Mouse (Mus musculus) brain, embryonic 18.5 days (tissue): Measurements from ENCODE around the gene Rsrc2.
"Not testable (repeated sequence)": the region's sequence is repeated elsewhere in the genome, so short reads cannot be mapped to it uniquely, and the experiment has no call there.

ENCODE experiments used
- DNase-seq: peaks from one replicate; pipeline ENCODE4 v3.0.0-alpha.2; 2012; ENCODE audit warnings: low read depth, low spot score

Gene Rsrc2

DNA sequence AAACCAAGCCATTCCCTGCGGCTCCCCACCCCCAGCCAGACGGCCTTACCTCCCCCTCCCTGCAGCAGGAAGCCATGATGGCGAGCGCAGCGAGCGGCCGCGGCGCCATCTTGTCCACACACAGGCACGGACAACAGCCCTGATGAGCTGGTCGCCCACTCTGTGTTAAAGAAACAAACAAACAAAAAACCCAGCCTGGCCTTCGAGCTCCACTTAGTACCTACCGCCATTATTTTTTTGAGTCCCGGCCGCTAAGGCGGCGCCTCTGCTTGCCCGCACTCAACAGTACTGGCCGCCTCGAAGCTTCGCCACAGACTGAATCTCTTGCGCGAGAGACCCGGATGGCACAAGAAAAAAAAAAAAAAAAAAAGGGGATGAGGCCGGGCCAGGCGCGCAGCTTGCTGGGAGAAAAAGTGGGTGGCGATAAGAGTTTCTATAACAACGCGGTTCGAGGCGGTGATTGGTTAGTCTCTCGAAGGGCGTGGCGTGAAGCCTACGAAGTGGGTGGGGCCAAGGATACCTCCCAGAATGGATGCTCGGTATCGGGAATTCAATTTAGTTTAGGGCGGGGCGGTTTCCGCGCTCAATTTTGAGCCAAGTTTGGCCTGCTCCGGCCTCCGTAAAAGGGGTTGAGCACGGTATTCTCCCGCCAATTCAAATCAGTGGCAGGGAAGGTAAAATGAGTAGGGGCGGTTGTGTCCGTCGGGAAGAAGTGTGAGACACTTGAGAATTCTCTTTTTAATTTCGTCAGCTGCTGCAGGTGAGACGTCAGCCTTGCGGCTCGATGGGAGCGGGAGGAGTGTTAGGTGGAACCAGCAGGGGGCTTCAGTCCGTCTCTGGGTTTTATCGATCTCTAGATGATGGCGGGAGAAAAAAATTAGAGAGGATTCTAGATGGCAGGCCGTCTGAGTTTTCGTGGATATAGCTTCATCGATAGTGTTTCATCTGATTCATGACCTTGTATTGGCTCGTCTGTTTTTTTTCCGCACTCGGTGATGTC is at the start of gene Rsrc2, which contains the start of gene Kntc1:
Rsrc2 (minus strand) TSS at position 350 of the 1,000 bp plus-strand sequence.
Kntc1 (plus strand) TSS at position 652 of the 1,000 bp plus-strand sequence.
- peak; percentile 99 for DNase-seq

DNA sequence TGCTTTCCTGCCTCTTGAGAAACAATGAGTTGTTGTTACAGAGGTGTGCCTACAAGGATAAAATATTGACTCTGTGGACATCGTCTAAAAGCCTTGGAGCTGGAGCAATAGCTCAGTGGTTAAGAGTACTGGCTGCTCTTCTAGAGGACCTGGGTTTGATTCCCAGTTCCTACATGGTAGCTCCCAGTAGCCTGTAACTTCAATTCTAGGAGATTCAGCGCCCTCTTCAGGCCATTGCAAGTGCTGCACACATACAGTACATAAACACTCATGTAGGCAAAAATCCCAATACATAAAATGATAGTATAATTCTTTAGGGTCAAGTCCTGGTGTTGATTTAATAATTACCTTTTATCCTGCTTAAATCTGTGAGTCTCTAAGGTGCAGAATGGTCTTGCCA is 43.9 kb upstream of the Rsrc2 start:
- no peak for DNase-seq

DNA sequence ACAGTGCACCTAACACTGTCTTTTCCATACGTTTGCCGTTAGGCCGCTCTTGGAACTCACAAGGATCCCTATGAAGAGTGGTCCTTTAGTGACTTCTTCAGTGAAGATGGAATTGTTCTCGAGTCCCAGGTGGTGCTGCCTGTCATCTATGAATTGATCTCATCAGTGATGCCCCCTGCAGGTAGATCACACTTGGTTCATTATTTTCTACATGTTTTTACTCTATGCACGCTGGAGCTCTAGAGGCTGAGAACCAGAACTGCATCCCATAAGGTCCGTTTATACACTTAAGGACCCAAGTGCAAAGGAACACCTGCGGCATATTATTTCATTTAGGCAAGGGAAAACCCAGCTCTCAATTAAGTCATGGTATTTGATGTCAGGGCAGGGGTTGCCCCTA is 39.8 kb upstream of the Rsrc2 start:
- no peak for DNase-seq

DNA sequence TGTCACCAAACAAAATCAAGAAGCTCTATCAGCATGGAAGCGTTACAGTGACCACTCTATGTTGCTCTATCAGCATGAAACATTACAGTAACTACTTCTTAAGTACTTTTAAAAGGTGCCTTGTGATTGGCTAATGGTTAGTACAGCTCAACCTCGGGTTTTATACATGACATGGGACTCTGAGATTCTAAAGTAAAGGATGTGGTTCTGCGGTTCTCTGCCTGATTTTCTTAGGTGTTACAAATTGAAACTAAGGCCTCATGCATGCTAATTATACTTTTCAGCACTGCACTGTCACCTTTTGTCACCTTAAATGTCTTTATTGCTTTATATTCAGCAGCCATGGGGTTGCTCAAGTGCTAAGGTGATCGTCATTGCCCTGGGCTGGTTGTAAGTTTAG is 32.6 kb upstream of the Rsrc2 start:
- DNase-seq = no peak

DNA sequence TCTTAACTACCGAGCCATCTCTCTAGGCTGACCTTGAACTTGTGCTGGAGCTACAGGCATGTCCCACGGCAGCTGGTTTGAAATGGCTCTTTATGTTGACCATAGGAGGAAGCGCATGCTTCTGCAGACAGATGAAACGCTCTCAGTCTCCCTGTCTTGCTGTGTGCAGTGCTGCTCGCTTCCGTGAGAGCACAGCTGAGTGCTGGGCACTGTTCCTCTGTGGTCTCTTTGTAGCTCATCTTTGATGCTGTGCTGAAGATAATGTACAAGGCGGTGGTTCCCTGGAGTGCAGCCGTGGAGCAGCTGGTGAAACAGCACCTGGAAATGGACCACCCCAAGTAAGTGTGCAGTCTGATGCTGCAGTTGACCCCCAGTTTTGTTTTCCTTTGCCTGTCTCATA is 31.5 kb upstream of the Rsrc2 start:
- DNase-seq = no peak

DNA sequence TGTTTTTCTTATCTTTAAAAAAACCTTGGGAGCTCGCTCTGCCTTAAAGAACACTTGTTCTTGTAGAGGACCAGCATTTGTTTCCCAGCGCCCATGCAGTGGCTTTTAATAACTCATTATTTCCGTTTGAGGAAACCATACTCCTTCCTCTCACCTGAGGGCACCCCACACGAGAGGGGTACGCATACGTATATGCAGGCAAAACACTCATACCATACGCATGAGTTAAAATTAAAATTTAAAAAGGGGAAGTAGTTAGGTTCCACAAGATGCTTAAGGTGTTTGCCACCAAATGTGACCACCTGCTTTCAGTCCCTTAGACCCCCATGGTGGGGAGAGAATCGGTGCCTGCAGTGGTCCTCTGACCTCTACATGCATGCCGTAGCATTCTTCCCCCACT is 24.2 kb upstream of the Rsrc2 start:
- DNase-seq = no peak

DNA sequence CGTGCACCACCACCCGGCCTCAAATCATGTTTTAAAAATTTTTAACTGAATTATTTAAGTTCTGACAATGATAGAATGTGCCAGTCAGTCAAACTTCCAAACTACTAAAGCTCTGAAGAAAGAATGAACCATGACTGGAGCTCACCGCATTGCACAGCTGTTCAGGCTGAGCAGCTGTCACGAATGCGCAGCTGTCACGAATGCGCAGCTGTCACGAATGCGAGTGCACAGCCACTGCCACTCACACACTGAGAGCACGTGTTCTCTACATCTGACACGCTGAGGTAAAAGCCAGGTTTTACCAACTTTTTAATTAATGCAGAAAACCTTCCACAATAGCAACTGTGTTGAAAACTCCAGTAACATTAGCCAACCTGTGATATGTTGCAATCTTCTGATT is 17.2 kb upstream of the Rsrc2 start:
- DNase-seq = not testable (repeated sequence)

DNA sequence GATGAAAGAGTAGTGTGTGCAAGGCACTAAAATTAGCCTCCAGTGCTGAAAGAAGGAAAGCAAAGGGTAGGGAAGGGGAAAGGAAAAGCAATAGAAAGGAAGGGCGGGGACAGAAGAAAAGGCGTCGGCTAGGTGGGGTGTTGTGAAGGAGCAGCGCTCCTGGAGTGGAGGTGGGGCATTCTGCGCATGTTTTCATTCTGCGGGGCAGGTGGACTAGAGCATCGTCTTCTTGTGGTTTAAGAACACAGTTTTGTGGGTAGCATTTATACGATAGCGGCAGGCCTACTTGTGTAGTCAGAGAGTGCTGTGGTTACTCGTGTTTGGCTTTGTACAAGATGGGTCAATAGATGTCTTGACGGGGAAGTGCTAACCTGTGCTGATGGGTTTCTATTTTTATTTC is 16.3 kb upstream of the Rsrc2 start:
- no peak for DNase-seq

DNA sequence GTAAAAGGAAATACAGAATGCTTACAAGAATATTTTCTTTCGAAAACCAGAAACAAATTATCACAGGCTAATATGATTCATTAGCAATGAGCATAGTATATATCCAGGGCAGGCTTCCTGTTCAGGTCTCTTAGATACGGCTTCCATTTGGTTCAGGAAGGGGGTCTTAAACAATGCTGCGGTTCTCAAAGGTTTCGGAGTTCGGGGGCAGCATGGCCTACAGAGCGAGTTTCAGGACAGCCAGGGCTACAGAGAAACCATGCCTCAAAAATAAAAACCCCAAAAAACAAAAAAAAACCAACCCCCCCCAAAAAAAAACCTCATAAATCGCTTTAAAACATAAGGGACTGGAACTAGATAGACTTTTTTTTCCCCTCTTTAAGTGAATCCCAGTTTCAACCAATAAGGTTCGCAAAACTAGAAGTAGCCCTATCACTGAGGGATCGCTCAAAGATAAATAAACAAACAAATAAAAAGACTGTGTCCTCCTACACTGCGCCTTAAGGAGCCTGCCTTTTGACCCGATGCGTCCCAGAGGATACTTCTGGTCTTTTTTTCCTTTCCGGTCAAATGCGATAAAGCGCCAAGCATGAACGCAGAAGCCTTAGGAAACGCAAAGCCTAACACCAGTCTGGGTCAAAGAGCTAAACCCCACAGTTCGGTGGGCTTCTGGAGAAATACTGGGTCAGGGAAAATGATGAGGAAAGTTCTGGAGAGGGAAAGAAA is 712 bp downstream of the Rsrc2 start:
- no peak for DNase-seq

DNA sequence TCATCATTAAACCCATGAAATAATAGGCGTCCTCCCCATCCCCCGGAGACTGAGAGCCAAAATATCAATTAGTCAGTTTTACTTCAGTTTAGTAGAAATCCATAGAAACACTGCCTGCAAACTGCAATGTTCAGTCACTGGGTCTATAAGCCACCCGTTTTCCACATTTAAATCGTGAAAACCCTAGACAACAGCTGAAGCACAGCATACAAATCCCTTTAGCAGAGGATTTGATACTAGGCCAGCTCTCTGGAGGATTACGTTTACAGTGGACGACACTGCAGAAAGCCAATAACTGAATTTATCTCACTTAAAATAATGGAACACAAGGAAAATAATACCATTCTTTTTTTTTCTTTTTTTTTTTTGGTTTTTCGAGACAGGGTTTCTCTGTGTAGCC is 1.6 kb downstream of the Rsrc2 start:
- DNase-seq = no peak

DNA sequence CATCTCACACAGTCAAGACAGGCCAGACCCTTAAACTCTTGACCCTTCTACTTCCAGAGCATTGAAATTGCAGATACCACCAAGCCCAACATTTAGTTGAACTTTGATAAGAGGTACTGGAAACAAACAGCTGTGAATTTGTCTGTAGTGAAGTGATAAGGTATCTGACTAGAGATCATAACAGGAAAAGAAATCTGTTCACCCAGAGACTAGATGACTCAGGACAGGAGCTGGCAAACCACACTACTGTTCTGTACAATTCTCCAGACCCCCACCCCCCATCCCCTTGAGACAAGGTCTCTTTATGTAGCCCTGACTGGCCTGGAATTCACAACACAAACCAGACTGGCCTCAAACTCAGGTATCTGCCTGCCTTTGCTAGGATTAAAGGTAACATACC is 3.0 kb downstream of the Rsrc2 start:
- DNase-seq = no peak

DNA sequence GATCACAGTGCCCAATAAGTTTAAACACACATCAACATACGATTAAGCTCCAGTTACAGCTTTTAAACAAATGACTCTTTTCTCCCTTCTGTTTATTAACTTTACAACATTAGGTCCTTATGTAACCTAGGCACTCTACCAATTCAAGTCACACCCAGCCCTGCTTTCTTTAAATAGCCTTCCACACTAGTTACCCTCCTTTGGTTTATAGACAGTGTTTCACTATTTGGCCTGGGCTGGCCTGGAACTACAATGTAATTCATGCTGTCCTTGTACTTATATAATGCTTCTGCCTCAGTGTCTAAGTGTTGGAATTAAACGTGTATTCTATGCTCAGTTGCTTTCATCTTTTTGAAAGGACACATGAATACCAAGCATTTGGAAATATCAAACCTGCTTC is 4.9 kb downstream of the Rsrc2 start:
- DNase-seq = no peak

DNA sequence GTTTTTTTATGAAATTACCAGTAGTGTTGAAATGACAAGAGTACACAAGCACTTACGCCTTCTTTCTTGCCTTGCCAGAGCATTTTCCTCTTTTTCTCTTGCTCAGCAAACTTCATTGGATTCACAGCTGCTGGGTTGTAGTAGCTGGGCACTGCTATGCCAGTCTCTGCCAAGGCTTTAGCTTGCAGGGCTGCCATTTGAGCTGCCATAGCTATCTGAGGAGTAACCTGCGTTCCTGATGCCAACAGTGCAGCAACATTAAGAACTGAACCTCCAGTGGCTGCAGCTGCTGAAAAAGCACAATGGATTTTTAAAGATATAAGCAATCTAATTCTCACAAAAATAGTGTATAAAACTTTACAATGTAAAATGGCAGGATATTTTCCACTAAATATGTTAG is 18.2 kb downstream of the Rsrc2 start:
- DNase-seq = no peak

DNA sequence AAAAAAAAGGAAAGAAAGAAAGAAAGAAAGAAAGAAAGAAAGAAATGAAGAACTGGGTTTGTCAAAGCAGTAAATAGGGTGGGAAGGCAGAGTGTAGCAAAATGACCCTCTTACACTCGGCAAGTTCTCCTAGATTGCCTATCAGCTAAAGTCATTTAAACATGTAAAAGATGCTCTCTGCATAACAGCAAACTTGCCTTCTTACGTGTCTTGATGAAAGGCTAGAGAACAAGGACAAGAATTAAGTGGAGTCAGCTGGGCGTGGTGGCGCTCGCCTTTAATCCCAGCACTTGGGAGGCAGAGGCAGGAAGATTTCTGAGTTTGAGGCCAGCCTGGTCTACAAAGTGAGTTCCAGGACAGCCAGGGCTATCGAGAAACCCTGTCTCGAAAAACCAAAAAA is 25.4 kb downstream of the Rsrc2 start:
- not testable (repeated sequence) for DNase-seq

DNA sequence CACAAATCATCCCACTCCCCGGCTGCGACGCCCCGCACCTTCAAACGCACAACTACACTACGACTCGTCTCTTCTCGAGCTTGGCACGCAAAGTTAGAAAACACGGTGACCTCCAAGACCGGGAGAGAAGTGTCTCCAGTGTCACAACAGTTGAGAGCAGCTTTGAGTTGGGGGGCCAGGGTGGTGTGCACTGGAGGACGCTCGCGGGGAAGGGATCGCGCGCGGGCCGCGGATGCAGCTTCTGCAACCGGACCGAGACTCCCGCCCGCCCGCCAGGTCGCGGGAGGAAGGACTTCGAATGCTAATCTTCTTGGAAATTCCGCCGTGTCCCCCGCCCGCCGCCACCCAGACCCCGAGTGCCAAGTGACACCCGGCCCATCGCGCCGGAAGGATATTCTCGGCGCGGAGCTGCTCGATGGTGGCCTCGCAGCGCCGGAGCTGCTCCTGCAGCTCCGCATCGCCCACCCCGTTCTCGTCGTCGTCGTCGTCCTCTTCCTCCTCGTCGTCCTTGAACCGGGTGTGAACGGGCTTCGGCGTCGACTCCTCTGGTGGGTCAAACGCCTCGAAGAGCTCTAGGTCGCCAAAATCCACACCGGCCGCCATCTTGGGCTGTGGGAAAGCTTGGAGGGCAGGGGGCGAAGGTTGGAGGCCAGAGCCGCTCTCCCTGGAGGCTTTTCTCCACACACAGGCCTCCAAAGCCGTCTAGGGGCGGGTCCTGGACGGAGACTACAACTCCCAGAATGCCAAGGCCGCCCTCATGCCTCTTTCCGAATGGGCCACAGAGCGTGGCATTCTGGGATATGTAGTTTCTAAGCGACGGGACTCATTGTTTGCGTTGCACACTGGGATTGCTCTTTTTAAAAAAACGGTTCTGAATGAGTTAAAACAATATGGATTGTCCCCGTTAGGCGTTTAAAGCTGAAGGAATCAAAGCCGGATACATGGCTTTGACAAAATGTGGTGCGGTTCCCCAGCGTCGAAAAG is 28.6 kb downstream of the Rsrc2 start, which contains the start of gene Zcchc8:
Zcchc8 (minus strand) TSS at position 773 of the 984 bp plus-strand sequence.
- peak; percentile 97 for DNase-seq

DNA sequence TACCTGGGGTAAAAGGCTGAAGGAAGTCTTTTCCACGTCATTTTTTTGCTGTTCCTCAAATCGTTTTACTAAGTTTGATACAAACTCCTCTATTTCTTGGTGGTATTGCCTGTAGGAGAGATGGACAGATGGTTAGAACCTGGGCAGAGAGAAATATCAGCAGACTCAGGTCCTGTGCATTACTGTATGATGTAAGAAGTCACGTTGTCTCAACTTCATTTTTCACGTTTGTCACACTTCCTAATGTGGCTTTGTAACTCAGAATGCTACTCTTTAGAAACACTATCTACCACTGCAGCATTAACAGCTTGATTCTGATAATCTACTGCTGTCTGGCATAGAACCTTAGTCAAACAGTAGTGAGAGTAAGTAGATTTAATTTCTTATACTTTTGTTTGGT is 34.6 kb downstream of the Rsrc2 start:
- DNase-seq = no peak

DNA sequence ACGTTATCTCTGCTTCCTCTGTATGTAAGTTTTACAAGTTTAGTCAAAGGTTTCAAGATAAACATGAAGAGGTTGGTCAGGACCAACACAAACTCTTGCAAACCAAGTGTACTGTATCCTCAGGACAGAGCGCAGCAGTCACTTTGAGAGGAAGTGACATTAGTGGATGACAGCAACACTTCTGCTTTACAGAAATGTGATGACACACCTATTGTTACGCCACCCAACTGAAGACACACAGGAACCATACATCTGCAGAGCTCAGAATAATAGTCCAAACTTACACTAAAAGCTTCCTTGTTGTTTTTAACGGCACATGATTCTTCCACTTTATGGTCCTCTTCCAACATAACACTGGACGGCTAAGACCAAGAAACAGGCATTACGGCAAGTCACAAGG is 35.4 kb downstream of the Rsrc2 start:
- DNase-seq = no peak

DNA sequence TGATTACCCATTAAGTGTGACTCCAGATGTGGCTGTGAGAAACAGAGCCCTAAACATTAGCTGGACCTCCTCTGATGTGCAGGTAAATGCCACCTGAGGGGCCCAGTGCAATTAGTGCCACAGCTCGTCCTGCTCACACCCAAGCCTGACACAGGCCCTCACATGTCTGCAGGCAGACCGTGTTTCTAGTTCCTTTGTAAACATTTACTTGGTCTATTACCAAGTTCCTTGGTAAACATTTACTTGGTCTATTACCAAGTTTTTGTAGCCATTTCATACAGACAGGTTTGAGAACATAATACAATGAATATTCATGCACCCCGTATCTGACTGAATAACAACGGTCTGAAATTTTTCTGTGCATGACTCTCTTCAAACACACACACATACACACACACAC is 39.6 kb downstream of the Rsrc2 start:
- no peak for DNase-seq

DNA sequence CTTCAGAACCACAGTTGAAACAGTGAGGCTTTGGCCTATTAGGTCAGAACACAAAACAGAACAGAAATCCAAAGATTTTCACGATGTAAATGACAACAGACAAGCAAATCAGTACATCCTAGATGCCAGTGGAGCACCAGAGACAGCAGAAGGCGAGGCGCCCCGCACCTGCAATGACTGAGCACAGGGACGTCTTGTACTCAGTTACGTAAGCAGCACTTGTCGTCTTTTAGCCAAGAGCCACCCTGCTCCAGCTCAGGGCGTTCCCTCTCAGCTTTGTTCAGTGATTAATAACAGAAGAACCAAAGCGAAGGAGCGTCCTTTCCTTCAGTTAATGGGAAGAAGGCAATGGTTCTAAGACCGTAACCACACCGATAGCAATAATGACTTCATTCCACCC is 40.6 kb downstream of the Rsrc2 start:
- no peak for DNase-seq

DNA sequence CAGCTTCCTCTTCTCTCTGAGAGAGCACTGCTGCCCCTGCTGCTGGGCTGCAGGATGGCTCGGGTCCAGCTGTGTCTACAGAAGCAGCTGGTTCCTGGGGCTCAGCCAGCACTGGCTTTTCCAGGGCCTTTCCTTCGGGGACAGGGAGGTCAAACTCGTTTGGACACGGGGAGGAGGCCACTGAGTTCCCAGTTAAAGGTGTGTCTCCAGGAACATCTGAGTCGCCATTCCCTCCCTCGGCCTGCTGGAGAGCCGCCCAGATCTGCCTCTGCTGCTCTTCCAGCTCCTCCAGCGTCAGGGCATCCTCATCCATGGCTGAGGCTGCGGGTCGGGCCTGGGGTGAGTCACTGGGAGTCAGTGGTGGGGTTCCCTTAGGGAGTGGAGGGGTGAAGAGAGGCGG is 48.6 kb downstream of the Rsrc2 start:
- no peak for DNase-seq

DNA sequence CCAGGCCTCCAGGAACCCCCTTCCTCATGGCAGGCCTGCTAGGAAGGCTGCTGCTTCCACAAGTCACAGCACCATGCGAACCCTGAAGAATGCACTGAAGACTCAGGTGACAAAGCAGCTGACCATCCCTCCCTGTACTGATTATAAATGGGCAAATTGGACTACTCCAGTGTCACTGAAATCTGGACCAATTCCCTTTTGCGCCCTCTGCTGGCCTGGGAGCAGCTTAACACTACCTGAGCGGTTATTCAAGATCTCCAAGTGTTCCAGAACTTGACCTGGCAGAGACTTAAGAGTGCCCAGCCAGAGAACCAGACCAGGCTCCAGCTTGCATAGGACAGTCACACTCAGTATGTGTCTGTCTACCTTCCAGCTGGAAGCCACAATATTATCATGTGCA is 50.0 kb downstream of the Rsrc2 start:
- DNase-seq = no peak
